Mouse (Mus musculus): ENCODE results near the gene Hist1h4n.

- TF ChIP-seq CTCF (IDR thresholded peaks at IDR 0.05; ENCODE audit: low read depth) (no peak), EP300 (IDR thresholded peaks at IDR 0.05; ENCODE audit: low read depth) (no peak)
Observed at GRCm38 (mm10) chr13:21795584-21795983, 36.4 kb downstream of the Hist1h4n start.

Measured in heart, postnatal 0 days (tissue).